Mouse (Mus musculus) skeletal muscle tissue, adult 2 months (tissue): ENCODE measurements at regions not wholly inside any gene's neighbourhood (a gene's known extent, or its start where the extent isn't known, plus 50 kb on each side); places are given as distances from the start of the nearest gene placed in this dataset.
A peak's percentile ranks its signal among the peaks of the same experiment; 100 is the strongest.

Experiments used
- DNase-seq: peaks from one replicate; pipeline ENCODE4 v3.0.0-alpha.2; 2012; ENCODE audit warnings: low read depth, low spot score

DNA sequence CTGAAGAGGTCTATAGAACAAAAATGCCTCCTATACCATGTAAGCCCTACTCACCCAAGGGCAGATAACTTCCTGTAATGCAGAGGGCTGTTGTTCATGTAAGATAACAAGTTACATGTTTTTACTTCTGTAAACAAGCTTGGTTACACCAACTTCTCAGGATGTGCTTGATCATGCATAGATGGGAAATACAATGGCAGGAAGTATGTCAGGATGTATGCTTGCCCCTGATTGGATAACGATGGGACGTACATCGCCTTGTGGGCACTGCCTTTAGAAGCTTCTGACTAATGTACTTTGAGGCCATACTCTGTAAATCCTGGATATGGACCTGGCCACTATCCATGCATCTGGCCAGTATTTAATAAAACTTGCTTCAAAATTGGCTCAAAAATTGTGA lies 69.2 kb upstream of the Pde3b start:
- DNase-seq = no peak

DNA sequence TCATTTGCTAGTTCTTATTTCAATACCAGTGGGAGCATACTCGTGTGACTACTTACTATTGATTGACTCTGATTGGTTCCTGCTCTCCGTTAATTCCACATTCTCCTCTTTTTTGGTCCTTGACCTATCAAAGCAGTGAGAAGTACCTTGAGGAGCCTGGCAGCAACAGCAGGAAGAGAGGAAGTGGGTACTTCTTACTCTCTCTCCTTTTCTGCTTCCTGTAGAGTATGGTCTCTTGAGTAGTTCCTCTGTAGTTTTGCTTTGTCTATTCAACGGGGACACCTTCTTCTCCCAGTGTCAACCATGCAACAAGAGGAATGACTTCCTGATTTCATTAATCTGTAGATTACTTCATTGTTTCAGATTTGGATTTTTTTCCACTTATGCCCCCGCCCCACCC lies 68.1 kb upstream of the Pde3b start:
- no peak for DNase-seq

DNA sequence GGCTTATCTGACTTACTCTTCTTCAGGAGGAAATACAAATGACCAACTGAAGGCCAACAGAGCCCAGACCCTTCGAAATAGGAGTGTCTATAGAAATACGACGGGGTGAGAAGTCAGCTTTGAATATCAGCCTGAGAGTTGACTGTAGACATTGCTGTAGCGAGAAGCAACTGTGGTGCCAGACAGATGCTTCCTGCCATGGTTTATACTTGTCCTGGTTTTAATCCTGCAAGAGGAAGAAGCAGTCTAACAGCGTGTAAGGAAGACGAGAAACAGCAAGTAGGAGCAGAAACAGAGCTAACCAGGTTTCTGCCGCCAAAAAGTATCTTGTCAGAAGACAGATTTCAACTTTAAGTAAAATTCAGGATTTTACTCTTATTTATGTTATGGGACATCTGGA lies 64.1 kb upstream of the Pde3b start:
- peak; percentile 16 for DNase-seq

DNA sequence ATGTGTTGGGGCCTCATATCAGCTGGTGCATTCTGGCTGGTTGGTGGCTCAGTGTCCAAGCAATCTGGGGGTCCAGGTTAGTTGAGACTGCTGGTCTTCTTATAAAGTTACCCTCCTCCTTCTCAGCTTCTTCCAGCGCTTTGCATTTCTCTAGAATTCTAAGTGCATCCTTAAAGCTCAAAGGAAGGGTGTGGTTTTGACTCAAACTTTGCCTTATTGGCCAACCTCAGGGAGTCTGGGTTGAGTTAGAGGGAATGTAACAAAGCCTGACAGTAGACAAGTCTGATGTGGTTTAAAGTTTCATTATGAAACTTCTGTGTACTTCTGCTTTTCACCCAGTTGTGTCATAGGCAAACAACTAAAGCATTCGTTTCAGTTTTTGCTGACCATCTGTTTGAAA lies 58.7 kb upstream of the Pde3b start:
- peak; percentile 39 for DNase-seq

DNA sequence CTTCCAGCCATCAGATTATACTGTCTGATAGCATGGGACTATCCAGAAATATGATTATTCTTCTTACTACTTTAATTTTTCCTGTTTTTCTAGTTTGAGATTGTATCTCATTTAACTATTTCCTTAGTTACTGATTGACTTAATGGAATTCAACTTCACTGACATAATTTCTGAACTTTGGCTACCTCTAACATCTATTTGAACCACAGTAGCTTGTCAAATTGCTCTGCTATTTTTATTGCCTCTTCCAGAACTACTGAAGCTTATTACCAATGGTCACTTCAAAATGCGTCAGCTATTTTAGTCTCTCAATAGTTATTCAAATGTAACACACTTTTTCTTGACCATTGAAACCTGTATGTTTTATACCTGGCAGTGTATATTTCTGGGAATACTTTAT lies 52.9 kb upstream of the Pde3b start:
- DNase-seq = no peak

DNA sequence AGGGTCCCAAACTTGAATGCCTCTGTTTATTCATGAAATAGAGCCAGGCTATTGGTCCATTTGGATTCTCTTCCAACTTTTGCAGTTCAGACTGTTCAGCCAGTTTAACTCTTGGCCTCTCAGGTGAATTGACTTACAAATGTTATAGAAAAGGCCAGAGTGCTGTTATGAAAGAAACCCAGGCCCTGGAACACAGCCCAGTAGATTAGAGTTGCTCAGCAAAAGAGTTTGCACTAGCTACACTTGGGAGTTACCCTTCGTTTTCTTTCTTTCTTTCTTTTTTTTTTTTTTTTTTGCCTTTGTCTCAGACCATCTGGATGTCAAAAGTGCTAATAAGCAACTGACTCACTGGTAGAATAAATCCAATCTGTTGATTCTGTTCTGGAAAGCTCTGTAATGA lies 51.0 kb upstream of the Pde3b start:
- DNase-seq = peak; percentile 16
